Comparison of ENCODE assay signal across 10 mouse cellular contexts in the genomic region with DNA sequence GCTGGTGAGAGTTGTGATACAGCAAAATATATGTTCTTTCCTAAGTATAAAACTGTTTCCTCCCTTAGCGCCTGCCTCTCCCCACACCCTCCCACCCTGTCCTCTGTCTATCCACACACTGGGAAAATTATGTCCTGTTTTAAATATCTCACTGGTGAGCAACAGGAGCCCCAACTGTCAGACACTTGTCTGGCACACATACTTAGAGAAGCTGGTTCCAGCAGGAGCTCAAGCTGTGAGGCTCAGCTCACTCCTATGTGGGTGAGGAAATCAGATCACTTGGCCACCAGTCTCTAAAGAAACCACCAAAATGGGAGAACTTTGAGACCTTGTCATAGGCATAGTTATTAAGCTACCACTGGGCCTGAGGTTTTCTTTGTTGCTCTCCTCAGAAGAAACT. TPM values are rescaled to one million over a fixed set of nuclear protein-coding genes. Genes with fewer than 3 reads are reported as not detected.
DNase-seq lines count a peak whose midpoint lies in the region; ATAC-seq and TF ChIP-seq lines count a peak whose summit lies in the region.
"Had no signal": no experiment of that assay in that cellular context is flagged by ENCODE, and none has a peak within 500 bp of the region (broad histone marks: within the 10 kb centered on the region; RNA-seq: fewer than 3 reads in every experiment).

No protein-coding gene starts in this region.

- H3K9me3 ChIP-seq in heart, embryonic 15.5 days (replicated peaks): no peaks in the 10 kb centered on the region
- no peaks in the 10 kb centered on the region for H3K9me3 ChIP-seq in midbrain, postnatal 0 days (ENCODE audit: low read length)
- no peaks in the 10 kb centered on the region for H3K9me3 ChIP-seq in midbrain, embryonic 14.5 days (ENCODE audit: control insufficient read depth, low read length)

- no peaks in the 10 kb centered on the region for H3K36me3 ChIP-seq in heart, embryonic 15.5 days
- H3K36me3 ChIP-seq in midbrain, postnatal 0 days (ENCODE audit: insufficient read depth, low read length): no peaks in the 10 kb centered on the region
- H3K36me3 ChIP-seq in midbrain, embryonic 14.5 days (ENCODE audit: control insufficient read depth, insufficient read depth, low read length): no peaks in the 10 kb centered on the region

- H3K4me3 ChIP-seq in heart, embryonic 15.5 days: no peak overlapping the region
- no peak overlapping the region for H3K4me3 ChIP-seq in midbrain, postnatal 0 days (ENCODE audit: low read depth, low read length)
- no peak overlapping the region for H3K4me3 ChIP-seq in midbrain, embryonic 14.5 days (replicated peaks; ENCODE audit: low read depth, low read length)

- H3K27ac ChIP-seq in heart, embryonic 15.5 days: peak overlapping the region; percentile 74
- H3K27ac ChIP-seq in midbrain, postnatal 0 days (ENCODE audit: low read depth, low read length): no peak overlapping the region
- H3K27ac ChIP-seq in midbrain, embryonic 14.5 days (replicated peaks; ENCODE audit: low read depth, low read length): no peak overlapping the region

- ATAC-seq in heart, embryonic 15.5 days (replicated peaks; ENCODE audit: insufficient number of reproducible peaks, insufficient read depth, low FRiP score, low read depth): peak; percentile 60
- ATAC-seq in midbrain, postnatal 0 days (ENCODE audit: low FRiP score): no peak
- ATAC-seq in midbrain, embryonic 14.5 days (ENCODE audit: low FRiP score, low TSS enrichment): no peak
- ATAC-seq in megakaryocyte progenitor cell, adult 5-6 weeks (replicated peaks; ENCODE audit: poor library complexity): no peak

- DNase-seq in embryo, embryonic 10.5 days (ENCODE audit: low spot score): peak; percentile 23
- DNase-seq in embryo, embryonic 9.5 days (ENCODE audit: extremely low spot score): no peak
- no peak for DNase-seq in heart, postnatal 14 days
- peak; percentile 24 for DNase-seq in midbrain, postnatal 0 days (ENCODE audit: low spot score)
- no peak for DNase-seq in midbrain, embryonic 14.5 days
- peak; percentile 6 for DNase-seq in skeletal muscle tissue, adult 2 months (ENCODE audit: low read depth, low spot score)
- DNase-seq: kidney, adult 2 months; thymus, postnatal 14 days had no signal

- no peak overlapping the region for H3K9ac ChIP-seq in heart, embryonic 15.5 days
- no peak overlapping the region for H3K9ac ChIP-seq in midbrain, postnatal 0 days (replicated peaks; ENCODE audit: low read length, poor library complexity, severe bottlenecking)
- H3K9ac ChIP-seq in midbrain, embryonic 14.5 days (replicated peaks; ENCODE audit: low read length): no peak overlapping the region

- no peak for TF ChIP-seq CTCF in midbrain, postnatal 0 days (IDR thresholded peaks at IDR 0.05)

- H3K27me3 ChIP-seq in heart, embryonic 15.5 days: no peaks in the 10 kb centered on the region
- no peaks in the 10 kb centered on the region for H3K27me3 ChIP-seq in midbrain, postnatal 0 days (ENCODE audit: insufficient read depth, low read length)
- no peaks in the 10 kb centered on the region for H3K27me3 ChIP-seq in midbrain, embryonic 14.5 days (ENCODE audit: control insufficient read depth, insufficient read depth, low read length)

- intact Hi-C loops in heart, postnatal 14 days (cut with DNase I): loop anchor here (5.0 kb wide), 1 partner anchor 551 kb away; no protein-coding TSS in a partner anchor

- 29% methylated on average over 1 of the region's 1 CpGs for WGBS in heart, embryonic 15.5 days
- WGBS in midbrain, postnatal 0 days: 87% methylated on average over 1 of the region's 1 CpGs
- 95% methylated on average over 1 of the region's 1 CpGs for WGBS in midbrain, embryonic 14.5 days

- peak overlapping the region; percentile 25; the same call in 1 of the 2 replicates for H3K4me2 ChIP-seq in heart, embryonic 15.5 days
- no peak overlapping the region for H3K4me2 ChIP-seq in midbrain, postnatal 0 days (ENCODE audit: low read depth, low read length, poor library complexity, severe bottlenecking)
- H3K4me2 ChIP-seq in midbrain, embryonic 14.5 days (ENCODE audit: low read length): no peak overlapping the region

- H3K4me1 ChIP-seq in heart, embryonic 15.5 days (replicated peaks): peaks cover 6% of the 10 kb centered on the region
- no peaks in the 10 kb centered on the region for H3K4me1 ChIP-seq in midbrain, postnatal 0 days (ENCODE audit: insufficient read depth, low read length)
- peaks cover 18% of the 10 kb centered on the region; the same call in 1 of the 2 replicates for H3K4me1 ChIP-seq in midbrain, embryonic 14.5 days (ENCODE audit: control insufficient read depth, insufficient read depth, low read length)

RNA-seq across cellular contexts. Expression of gene Rfx3, which starts 7.5 kb away (rescaled TPM):
- polyA plus RNA-seq in heart, embryonic 15.5 days (2015; fragmentation: Nextera tagmentation; extraction: Ambion mirVana): 4.8 and 6.2 TPM in 2 replicates
- total RNA-seq in heart, postnatal 14 days (2021): 1 to 10 TPM; 4.7 to 6.0 TPM
- 26.4 and 36.7 TPM in 2 replicates for total RNA-seq in midbrain, postnatal 0 days (2014; rRNA removed)
- 11.6 and 14.2 TPM in 2 replicates for polyA plus RNA-seq in midbrain, postnatal 0 days (2015; fragmentation: Nextera tagmentation; extraction: Ambion mirVana)
- 30.8 and 37.8 TPM in 2 replicates for polyA plus RNA-seq in midbrain, embryonic 14.5 days (2014; fragmentation: Nextera tagmentation; extraction: Ambion mirVana)
- 4.8 and 6.1 TPM in 2 replicates for total RNA-seq in megakaryocyte progenitor cell, adult 5-6 weeks (2015)
- total RNA-seq in megakaryocyte progenitor cell, adult 5-6 weeks (2017): 3.1 and 5.1 TPM in 2 replicates

Comparison
In these comparisons a context has a peak if more than half of its experiments do, and no peak if none do; other contexts are left out.
1. DNase-seq: peak in embryo, embryonic 10.5 days (single experiment), midbrain, postnatal 0 days (single experiment) and skeletal muscle tissue, adult 2 months (single experiment); none in embryo, embryonic 9.5 days (single experiment), heart, postnatal 14 days (0 of 2) and midbrain, embryonic 14.5 days (single experiment).